Mouse (Mus musculus): Measurements from ENCODE around the gene Tmem53.

- TF ChIP-seq CTCF (IDR thresholded peaks at IDR 0.05; ENCODE audit: control insufficient read depth, insufficient read depth, insufficient replicate concordance, low read depth, low read length) (no peak), POLR2A (IDR thresholded peaks at IDR 0.05; ENCODE audit: control insufficient read depth, low read depth, low read length) (no peak)
These were observed 32.6 kb downstream of the Tmem53 start for GRCm38 (mm10) chr4:117284363-117284762.
